Mouse (Mus musculus) midbrain, embryonic 15.5 days (tissue): ENCODE data around the gene Unc93b1. TPM values are rescaled to one million over a fixed set of nuclear protein-coding genes. Genes with fewer than 3 reads are reported as not detected.
"Not testable (repeated sequence)": the region's sequence is repeated elsewhere in the genome, so short reads cannot be mapped to it uniquely, and the experiment has no call there.

ENCODE experiments used
- ATAC-seq: fragments of 200-750 bp; cut with Nextera tagmentation; replicated peaks from 2 replicates; pipeline ENCODE4 v1.8.0; 2017; ENCODE audit warnings: moderate TSS enrichment
- H3K27ac ChIP-seq: fragments of 300-500 bp; sonication (generic); 2 replicates; pipeline ENCODE4 v1.5.1; 2015; ENCODE audit warnings: mild to moderate bottlenecking, inconsistent platforms
- H3K27me3 ChIP-seq: fragments of 300-500 bp; sonication (generic); replicated peaks from 2 replicates; pipeline ENCODE4 v1.6.1; 2015; ENCODE audit warnings: inconsistent platforms
- H3K36me3 ChIP-seq: fragments of 300-500 bp; sonication (generic); replicated peaks from 2 replicates; pipeline ENCODE4 v1.6.1; 2015; ENCODE audit warnings: inconsistent platforms
- H3K4me1 ChIP-seq: fragments of 300-500 bp; sonication (generic); 2 replicates; pipeline ENCODE4 v1.6.1; 2015; ENCODE audit warnings: inconsistent platforms
- H3K4me2 ChIP-seq: fragments of 300-500 bp; sonication (generic); 2 replicates; pipeline ENCODE4 v1.6.1; 2015; ENCODE audit warnings: inconsistent platforms, mild to moderate bottlenecking, moderate library complexity
- H3K4me3 ChIP-seq: fragments of 300-500 bp; sonication (generic); 2 replicates; pipeline ENCODE4 v1.5.1; 2015; ENCODE audit warnings: mild to moderate bottlenecking, inconsistent platforms
- H3K9ac ChIP-seq: fragments of 300-500 bp; sonication (generic); 2 replicates; pipeline ENCODE4 v1.6.1; 2015; ENCODE audit warnings: mild to moderate bottlenecking, inconsistent platforms
- H3K9me3 ChIP-seq: fragments of 300-500 bp; sonication (generic); 2 replicates; pipeline ENCODE4 v1.6.1; 2016; ENCODE audit warnings: inconsistent platforms
- WGBS: fragments of 180-500 bp; shearing (Covaris S2); methylation state at CpG from one replicate; pipeline ENCODE4 v1.1.7; 2015; ENCODE audit warnings: mixed read lengths; 5-methylcytosine and 5-hydroxymethylcytosine counted together
- polyA plus RNA-seq: library from polyadenylated mRNA; unstranded; fragments of >200 nt; fragmentation: Nextera tagmentation; extraction: Ambion mirVana; gene quantifications from 2 replicates; pipeline ENCODE4 v1.2.1, GENCODE M21; 2015

Unc93b1 gene
- polyA plus RNA-seq, 1 experiment from 2014 or later, result 11.8 TPM

DNA sequence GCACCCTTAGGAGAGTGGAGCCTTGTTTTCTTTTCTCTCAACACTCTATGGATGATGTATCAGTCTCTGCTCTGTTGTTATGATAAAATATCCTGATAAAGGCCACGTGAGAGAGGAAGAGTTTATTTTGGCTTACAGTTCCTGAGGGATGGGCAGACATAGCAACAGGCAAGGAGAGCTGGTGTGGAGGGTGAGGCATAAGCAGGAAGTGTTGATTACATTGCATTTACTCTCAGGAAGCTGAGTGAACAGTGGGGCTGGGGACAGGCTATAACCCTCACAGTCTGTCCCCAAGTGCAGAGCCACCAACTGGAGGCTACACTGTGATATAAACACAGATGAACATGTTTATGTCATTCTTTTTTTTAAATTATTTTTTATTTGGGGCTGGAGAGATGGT, 17.1 kb downstream of the Unc93b1 start:
- no peak overlapping the region for H3K27ac ChIP-seq
- no peaks in the 10 kb centered on the region for H3K9me3 ChIP-seq
- H3K36me3 ChIP-seq, result no peaks in the 10 kb centered on the region
- H3K27me3 ChIP-seq, result no peaks in the 10 kb centered on the region
- no peak overlapping the region for H3K4me3 ChIP-seq
- no peak overlapping the region for H3K4me2 ChIP-seq
- 36% methylated on average over 1 of the region's 1 CpGs for WGBS
- no peaks in the 10 kb centered on the region for H3K4me1 ChIP-seq
- no peak overlapping the region for H3K9ac ChIP-seq
- ATAC-seq, result no peak

DNA sequence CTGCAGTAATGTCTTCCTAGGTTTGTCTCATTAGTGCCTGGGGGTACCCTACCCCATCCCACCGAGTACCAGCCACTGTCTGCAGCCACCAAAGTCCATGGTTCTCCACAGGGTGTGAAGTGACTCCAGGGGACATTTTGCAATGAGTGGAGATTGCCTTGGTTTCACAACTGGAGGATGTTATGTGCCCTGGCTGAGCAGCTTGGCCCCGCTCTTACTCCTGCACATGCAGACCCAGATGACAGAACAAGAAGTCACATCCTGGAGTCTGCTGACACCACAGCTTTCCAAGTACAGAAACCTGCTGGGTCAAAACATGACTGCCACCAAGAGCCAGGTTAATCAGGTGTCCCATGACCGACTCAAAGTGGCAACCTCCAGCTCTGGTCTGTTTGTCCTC, 20.0 kb downstream of the Unc93b1 start:
- Histone ChIP-seq H3K9me3 (no peaks in the 10 kb centered on the region), H3K4me1 (no peaks in the 10 kb centered on the region), H3K4me2 (no peak overlapping the region), H3K36me3 (no peaks in the 10 kb centered on the region), H3K4me3 (no peak overlapping the region), H3K27ac (no peak overlapping the region), H3K9ac (no peak overlapping the region), H3K27me3 (no peaks in the 10 kb centered on the region)
- ATAC-seq, result no peak
- 81% methylated on average over 3 of the region's 3 CpGs for WGBS

DNA sequence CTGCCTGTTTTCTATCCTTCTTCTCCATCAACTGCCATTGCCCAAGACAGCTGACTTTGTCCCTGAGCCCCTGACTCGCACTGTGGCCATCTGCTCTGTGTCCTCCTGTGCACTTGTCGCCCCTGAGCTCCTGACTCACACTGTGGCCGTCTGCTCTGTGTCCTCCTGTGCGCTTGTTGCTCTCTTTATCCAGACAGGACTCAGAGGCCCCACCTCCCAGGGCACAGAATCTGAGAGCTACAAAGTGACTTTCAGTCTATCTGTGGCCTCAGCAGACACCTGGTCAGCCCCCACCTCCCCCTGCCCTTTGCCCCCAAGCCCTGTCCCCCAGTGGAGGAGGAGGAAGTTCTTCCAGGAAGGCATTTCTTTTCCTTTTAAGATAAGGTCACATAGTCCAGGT, 20.8 kb downstream of the Unc93b1 start:
- Histone ChIP-seq H3K4me1 (no peaks in the 10 kb centered on the region), H3K9me3 (no peaks in the 10 kb centered on the region), H3K27ac (no peak overlapping the region), H3K4me2 (no peak overlapping the region), H3K9ac (no peak overlapping the region), H3K36me3 (no peaks in the 10 kb centered on the region), H3K27me3 (no peaks in the 10 kb centered on the region), H3K4me3 (no peak overlapping the region)
- ATAC-seq, result no peak
- WGBS, result 58% methylated on average over 4 of the region's 4 CpGs

DNA sequence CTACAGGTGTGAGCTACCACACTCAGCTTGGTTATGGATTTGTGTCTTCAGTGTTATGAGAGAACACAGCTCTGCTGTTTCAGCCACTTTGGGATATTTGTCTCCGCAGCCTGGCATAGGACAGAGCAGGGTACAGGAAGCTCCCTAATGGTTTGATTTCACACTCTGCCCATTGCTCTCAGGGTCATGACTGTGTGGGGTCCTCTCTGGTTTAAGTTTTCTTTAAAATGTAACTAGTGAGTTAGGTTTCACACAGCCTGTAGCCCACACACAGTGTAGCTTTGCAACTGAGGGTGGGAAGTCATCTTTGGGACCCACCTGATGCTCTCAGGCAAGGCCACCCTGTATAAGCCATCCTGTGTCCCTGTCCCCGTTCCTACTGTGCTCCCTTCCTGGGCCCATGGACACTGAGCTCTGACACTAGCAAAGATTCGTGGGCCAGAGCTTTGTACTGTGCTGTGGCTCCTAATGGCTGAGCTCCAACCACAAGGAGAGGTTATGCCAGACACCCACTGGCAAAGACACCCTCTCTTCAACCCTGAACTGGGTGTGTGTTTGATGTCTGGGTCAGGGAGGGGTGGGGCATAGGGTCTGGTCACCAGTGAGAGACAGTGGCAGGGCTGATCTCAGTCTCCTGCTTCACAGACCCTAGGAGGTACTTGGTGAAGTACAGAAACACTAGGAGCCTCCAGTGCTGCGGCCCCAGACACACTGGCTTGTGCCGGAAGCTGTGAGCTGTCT, 22.5 kb downstream of the Unc93b1 start:
- ATAC-seq, H3K36me3 ChIP-seq, H3K4me1 ChIP-seq, H3K9me3 ChIP-seq, H3K4me2 ChIP-seq, H3K27ac ChIP-seq, H3K9ac ChIP-seq, H3K27me3 ChIP-seq, H3K4me3 ChIP-seq: not testable (repeated sequence)
- 74% methylated on average over 5 of the region's 5 CpGs for WGBS

DNA sequence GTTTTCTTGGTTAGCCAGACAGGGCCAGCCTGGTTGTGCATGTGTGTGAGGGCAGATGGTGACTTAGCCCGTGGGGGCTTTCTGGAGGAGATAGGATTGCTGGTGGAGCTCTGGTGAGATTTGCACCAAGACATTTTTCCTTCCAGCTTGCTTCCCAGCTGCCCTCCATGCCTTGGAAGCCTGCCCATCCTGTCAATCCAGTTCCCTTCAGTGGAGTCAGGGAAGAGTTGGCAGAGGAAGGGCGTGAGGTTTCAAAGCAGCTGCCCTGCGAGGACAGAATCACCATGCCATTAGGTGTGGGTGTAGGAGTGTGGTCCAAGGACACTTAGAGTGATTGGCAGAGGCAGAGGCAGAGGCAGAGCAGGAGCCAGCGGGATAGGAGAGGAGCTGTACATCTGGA, 23.5 kb downstream of the Unc93b1 start, which contains the start of gene Aldh3b3:
Gene Aldh3b3, plus strand, starts transcription at position 176 of the 400 bp plus-strand sequence.
- no peaks in the 10 kb centered on the region for H3K36me3 ChIP-seq
- H3K4me2 ChIP-seq, result no peak within 1 kb of the TSS
- no peak for ATAC-seq
- no peaks in the 10 kb centered on the region for H3K4me1 ChIP-seq
- H3K9ac ChIP-seq, result no peak within 1 kb of the TSS
- no peaks in the 10 kb centered on the region for H3K27me3 ChIP-seq
- H3K9me3 ChIP-seq, result no peaks in the 10 kb centered on the region
- H3K4me3 ChIP-seq, result no peak within 1 kb of the TSS
- no peak within 1 kb of the TSS for H3K27ac ChIP-seq
- 81% methylated on average over 4 of the region's 4 CpGs for WGBS

DNA sequence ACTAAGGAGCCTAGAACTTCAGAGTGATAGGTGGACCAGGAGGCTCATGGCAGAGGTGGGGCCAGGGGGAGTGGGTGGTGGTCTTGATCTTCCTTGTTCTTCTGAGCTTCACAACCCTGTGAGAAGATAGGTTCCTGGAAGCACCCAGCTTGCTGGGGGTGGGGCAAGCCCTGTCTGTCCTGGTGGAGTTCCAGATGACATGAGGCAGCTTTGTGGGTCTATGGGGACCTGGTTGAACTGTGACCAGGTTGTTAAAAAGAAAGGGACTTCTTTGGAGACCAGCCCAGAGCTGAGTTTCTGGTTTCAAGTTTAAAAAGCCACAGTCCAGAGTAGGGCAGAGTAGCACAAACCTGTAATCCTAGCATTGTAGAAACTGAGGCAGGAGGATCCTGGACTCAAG, 24.0 kb downstream of the Unc93b1 start:
- ATAC-seq, result no peak
- Histone ChIP-seq H3K9ac (no peak overlapping the region), H3K4me3 (no peak overlapping the region), H3K36me3 (no peaks in the 10 kb centered on the region), H3K27ac (no peak overlapping the region), H3K4me1 (no peaks in the 10 kb centered on the region), H3K4me2 (no peak overlapping the region), H3K27me3 (no peaks in the 10 kb centered on the region), H3K9me3 (no peaks in the 10 kb centered on the region)

DNA sequence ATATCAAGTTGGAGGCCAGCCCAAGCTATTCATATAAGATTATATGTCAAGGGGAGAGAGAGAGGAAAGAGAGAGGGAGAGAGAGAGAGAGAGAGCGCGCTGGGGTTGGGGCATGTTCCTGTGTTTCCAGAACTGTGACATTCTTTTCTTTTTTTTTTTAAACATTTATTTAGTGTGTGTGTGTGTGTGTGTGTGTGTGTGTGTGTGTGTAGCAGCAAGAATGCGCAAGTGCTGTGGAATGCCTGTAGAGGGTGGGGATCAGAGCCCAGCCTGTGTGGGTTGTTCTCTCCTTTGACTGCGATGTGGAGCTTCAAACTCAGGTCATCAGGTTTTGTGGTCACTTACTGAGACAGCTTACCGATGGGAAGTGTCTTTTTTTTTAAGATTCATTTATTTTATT, 25.2 kb downstream of the Unc93b1 start:
- no peak overlapping the region for H3K27ac ChIP-seq
- H3K9ac ChIP-seq, result no peak overlapping the region
- 85% methylated on average over 5 of the region's 5 CpGs for WGBS
- H3K4me3 ChIP-seq, result no peak overlapping the region
- no peaks in the 10 kb centered on the region for H3K9me3 ChIP-seq
- no peaks in the 10 kb centered on the region for H3K4me1 ChIP-seq
- H3K27me3 ChIP-seq, result no peaks in the 10 kb centered on the region
- H3K4me2 ChIP-seq, result no peak overlapping the region
- no peaks in the 10 kb centered on the region for H3K36me3 ChIP-seq
- no peak for ATAC-seq

DNA sequence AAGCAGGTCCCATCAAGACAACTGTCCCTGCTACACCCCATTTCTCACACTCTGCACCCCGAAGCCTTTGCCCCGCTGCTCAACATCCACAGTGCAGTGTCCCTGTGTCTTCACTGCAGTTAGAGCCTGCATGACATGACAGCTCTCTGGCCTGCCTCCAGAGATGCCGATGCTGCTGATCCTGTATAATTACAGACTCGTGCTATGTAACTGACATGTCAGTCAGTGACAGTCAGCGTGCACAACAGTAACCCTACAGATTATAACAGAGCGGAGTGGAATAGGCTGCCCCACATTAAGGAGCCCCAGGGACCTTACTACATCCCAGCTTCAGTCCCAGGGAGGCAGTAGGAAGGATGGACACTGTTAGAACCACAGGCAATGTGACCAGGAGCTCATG, 26.8 kb downstream of the Unc93b1 start:
- not testable (repeated sequence) for H3K27ac ChIP-seq, ATAC-seq, H3K36me3 ChIP-seq, H3K27me3 ChIP-seq, H3K9ac ChIP-seq, H3K4me2 ChIP-seq, H3K4me3 ChIP-seq, H3K9me3 ChIP-seq, H3K4me1 ChIP-seq
- 74% methylated on average over 6 of the region's 6 CpGs for WGBS

DNA sequence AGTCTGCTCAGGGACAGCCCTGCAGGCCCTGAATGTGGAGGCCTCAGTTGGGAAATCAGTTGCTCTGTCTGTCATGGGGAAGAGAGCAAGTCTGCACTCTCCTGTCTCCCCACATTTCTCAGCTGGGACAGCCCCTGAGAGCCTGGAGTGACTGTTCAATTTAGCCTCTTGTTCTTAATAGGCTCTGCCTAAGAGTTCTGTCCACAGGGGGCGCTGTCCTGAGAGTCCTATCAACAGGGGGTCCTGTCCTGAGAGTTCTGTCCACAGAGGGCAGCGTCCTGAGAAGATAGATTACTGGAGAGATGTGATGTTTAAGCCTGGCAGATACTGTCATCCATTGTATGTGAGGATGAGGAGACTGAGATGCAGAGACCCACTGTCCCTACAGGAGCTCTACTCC, 27.5 kb downstream of the Unc93b1 start:
- H3K27me3 ChIP-seq, result no peaks in the 10 kb centered on the region
- H3K9ac ChIP-seq, result no peak overlapping the region
- no peak overlapping the region for H3K4me3 ChIP-seq
- no peak for ATAC-seq
- H3K4me2 ChIP-seq, result no peak overlapping the region
- 8% methylated on average over 2 of the region's 2 CpGs for WGBS
- no peaks in the 10 kb centered on the region for H3K4me1 ChIP-seq
- no peak overlapping the region for H3K27ac ChIP-seq
- H3K36me3 ChIP-seq, result no peaks in the 10 kb centered on the region
- no peaks in the 10 kb centered on the region for H3K9me3 ChIP-seq

DNA sequence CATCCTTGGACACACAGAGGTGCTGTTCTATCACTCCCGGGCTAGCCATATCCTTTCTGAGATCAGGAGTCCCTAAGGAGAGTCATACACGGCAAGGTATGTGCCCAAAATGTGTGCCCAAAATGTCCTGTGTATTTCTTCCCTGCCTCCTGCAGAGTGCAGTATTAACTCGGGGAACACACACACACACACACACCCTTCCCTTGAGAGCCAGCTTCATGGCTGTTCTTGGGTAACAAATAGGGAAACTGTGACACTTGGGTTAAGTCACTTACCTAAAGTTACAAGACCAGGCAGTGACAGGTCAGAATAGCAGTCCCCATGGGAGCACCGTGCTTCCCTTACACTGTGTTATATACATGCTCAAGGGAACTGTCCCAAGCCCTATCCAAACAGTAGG, 29.0 kb downstream of the Unc93b1 start:
- H3K4me3 ChIP-seq, result no peak overlapping the region
- H3K36me3 ChIP-seq, result no peaks in the 10 kb centered on the region
- no peaks in the 10 kb centered on the region for H3K9me3 ChIP-seq
- WGBS, result 77% methylated on average over 4 of the region's 4 CpGs
- ATAC-seq, result no peak
- no peak overlapping the region for H3K4me2 ChIP-seq
- no peak overlapping the region for H3K27ac ChIP-seq
- no peaks in the 10 kb centered on the region for H3K27me3 ChIP-seq
- H3K9ac ChIP-seq, result no peak overlapping the region
- no peaks in the 10 kb centered on the region for H3K4me1 ChIP-seq

DNA sequence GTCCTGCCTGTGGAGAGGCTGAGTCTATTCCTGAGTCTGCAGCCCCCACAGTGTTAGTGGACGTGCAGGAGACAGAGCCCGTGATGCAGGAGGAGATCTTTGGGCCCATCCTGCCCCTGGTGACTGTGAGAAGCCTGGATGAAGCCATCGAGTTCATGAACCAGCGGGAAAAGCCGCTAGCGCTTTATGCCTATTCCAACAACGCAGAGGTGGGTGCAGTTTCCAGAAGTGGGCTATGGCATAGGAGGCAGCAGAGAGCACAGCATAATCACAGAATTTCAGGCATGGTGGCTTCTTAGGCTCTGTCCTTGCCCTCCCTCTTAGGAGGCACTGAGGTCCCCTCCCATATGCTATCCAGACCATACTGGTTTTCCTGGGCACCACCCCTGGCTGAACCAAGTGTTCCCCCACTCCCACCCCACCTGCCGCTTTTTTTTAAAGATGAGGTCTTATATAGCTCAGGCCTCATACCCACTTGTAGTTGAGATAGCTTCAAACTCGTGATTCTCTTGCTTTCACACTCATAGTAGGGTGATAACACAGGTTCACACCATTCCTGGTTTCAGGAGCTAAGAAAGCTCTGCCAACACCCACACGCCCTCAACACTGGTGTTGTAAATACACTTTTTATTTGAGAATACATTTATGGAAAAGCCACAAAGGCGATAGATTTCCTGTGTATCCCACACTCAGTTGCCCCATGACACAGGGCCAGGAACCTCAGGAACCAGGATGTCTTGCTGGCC, 31.5 kb downstream of the Unc93b1 start:
- Histone ChIP-seq H3K9me3 (no peaks in the 10 kb centered on the region), H3K4me2 (no peak overlapping the region), H3K4me3 (no peak overlapping the region), H3K27ac (no peak overlapping the region), H3K9ac (no peak overlapping the region), H3K4me1 (no peaks in the 10 kb centered on the region), H3K36me3 (no peaks in the 10 kb centered on the region), H3K27me3 (no peaks in the 10 kb centered on the region)
- ATAC-seq, result no peak
- 68% methylated on average over 11 of the region's 11 CpGs for WGBS

DNA sequence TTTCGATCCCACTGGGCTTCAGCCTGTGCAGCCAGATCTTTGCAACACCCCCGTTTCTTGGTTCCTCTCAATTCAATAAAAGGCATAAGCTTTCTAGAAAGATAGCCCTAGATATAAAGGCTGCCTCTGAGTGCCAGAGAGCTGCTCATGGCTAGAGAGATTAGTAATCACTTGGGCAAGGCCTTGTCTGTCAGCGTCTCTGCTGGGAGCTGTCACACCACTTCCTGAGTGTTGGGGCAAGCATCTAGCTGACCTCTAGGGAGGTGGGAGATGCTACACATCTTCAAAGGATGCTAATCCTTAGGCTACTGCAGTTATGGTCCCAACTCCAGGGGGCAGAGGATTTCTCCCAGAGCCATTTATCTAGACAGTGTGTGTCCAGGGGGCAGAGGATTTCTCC, 32.3 kb downstream of the Unc93b1 start:
- Histone ChIP-seq H3K4me3 (no peak overlapping the region), H3K36me3 (no peaks in the 10 kb centered on the region), H3K27ac (no peak overlapping the region), H3K4me2 (no peak overlapping the region), H3K4me1 (no peaks in the 10 kb centered on the region), H3K9ac (no peak overlapping the region), H3K9me3 (no peaks in the 10 kb centered on the region), H3K27me3 (no peaks in the 10 kb centered on the region)
- 61% methylated on average over 3 of the region's 3 CpGs for WGBS
- no peak for ATAC-seq

DNA sequence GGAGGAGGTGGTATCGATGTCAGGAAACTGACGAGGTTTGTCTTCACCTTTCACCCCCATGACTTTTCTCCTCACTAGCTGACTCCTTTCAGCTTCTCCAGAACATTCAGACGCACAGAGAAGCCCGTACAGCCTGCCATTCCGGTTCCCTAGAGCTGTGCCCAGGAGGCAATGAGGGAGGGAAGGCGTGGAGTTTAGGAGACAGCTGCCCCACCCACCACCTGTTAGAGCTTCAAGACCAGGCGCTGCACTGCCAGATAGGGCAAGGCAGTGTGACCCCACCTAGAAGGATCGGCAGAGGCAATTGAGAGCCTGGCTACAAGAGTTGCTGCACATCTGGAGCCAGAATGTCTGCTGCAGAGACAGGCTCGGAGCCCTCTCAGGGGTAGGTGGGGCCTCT, 37.2 kb downstream of the Unc93b1 start, which contains the start of gene Aldh3b2:
Gene Aldh3b2, plus strand, starts transcription at position 100 of the 400 bp plus-strand sequence.
- no peak for ATAC-seq
- Histone ChIP-seq H3K9ac (no peak within 1 kb of the TSS), H3K4me1 (no peaks in the 10 kb centered on the region), H3K27ac (no peak within 1 kb of the TSS), H3K9me3 (no peaks in the 10 kb centered on the region), H3K36me3 (no peaks in the 10 kb centered on the region), H3K4me3 (no peak within 1 kb of the TSS), H3K27me3 (no peaks in the 10 kb centered on the region), H3K4me2 (no peak within 1 kb of the TSS)
- 55% methylated on average over 9 of the region's 9 CpGs for WGBS
